Mouse (Mus musculus): ENCODE measurements around the gene Psg16. TPM values are rescaled to one million over a fixed set of nuclear protein-coding genes. Genes with fewer than 3 reads are reported as not detected.

Psg16 gene
- polyA plus RNA-seq, 1 experiment: not detected

DNA sequence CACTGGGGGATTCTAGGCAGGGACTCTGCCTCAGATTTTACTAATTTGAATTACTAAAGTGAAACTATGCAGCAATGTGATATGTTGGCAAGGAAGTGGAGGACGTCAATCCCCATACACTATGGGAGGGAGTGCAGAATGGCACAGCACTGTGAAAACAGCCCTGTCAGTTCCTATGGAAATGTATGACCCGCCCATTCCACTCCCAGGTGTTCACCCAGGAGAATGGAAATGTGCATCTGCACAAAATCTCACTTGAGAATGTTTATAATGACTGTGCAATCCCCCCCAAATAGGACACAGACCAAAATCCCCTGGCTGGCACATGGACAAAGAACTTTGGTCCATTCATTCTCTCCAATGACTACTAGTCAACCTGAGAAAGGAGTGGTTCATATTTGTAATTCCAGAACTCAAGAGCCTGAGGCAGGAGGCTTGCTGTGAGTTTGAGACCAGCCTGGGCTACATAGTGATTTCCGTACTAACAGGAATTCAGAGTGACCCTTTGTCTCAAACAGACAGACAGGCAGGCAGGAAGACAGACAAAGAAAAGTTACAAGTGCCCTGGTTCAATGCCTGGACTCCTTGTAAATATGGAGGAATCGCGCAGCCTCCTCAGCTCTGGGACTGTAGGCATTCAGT, 26.7 kb upstream of the Psg16 start:
- Histone ChIP-seq H3K27ac (ENCODE audit: insufficient read depth, low read length) (no peak overlapping the region), H3K4me1 (ENCODE audit: control insufficient read depth, insufficient read depth, insufficient read length) (no peaks in the 10 kb centered on the region), H3K4me3 (ENCODE audit: extremely low read depth, insufficient read depth, insufficient read length) (no peak overlapping the region), H3K36me3 (ENCODE audit: control insufficient read depth, insufficient read depth, low read length) (no peaks in the 10 kb centered on the region), H3K27me3 (ENCODE audit: control insufficient read depth, insufficient read depth, low read length) (no peaks in the 10 kb centered on the region)
- TF ChIP-seq CTCF (IDR thresholded peaks at IDR 0.05; ENCODE audit: extremely low read depth, insufficient read depth, insufficient read length, insufficient replicate concordance) (no peak), POLR2A (IDR thresholded peaks at IDR 0.05; ENCODE audit: low read depth, low read length) (no peak)
- WGBS: 88% methylated on average over 5 of the region's 5 CpGs
- DNase-seq (ENCODE audit: low read depth in 1 of 2, low spot score in 2 of 2): no peak

DNA sequence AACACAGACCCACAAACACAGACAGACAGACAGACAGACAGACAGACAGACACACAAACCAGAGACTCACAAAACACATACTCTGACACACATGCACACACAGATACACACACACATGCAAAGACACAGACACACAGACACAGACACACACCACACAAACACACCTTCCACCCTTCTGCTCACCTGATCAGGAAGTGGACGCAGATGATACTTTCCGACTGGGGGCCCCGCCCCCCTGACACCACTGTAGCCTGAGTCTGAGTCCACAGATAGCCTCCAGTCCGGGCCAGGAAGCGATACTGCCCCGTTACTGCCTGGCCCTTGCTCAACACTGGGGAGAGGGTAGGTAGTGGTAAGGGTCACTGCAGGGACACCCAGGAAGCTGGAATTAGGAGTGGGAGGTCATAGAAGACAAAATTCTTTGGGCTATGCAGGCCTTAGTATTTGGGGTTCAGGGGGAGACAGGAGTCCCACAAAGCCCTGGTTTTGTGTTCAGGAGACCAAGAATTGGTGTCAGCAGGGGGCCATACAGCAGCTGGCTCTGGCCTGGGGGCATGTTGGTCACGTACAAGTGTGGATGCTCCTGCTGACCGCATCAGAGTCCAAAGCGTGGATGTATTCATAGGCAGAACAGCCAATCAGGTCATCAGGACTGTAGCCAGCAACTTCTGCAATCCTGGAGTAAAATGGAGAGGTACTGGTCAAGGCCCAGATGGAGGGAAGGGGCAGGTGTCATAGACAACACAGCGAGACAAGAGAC, 25.2 kb upstream of the Psg16 start:
- WGBS: 86% methylated on average over 10 of the region's 10 CpGs

DNA sequence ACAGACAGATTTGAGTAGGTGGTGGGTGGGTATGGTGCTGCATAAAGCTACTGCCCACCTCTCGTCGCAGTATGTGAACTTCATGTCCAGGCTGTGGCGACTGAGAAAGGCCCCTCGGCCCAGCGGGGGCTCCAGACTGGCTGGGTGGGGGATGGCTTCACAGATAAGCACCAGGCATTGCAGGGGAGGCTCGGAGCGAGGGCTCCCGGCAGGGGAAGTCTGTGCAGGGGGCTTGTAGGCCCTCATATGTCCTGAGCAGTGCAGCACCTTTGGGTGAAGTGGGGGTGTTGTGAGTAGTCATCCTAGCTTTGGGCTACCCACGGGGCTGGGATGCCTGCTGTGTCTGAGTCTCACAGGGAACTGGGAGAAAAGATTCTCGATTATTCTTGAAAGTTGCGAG, 23.3 kb upstream of the Psg16 start:
- 81% methylated on average over 11 of the region's 11 CpGs for WGBS
- Histone ChIP-seq H3K4me1 (ENCODE audit: control insufficient read depth, insufficient read depth, insufficient read length) (no peaks in the 10 kb centered on the region), H3K27me3 (ENCODE audit: control insufficient read depth, insufficient read depth, low read length) (no peaks in the 10 kb centered on the region), H3K27ac (ENCODE audit: insufficient read depth, low read length) (no peak overlapping the region), H3K36me3 (ENCODE audit: control insufficient read depth, insufficient read depth, low read length) (no peaks in the 10 kb centered on the region), H3K4me3 (ENCODE audit: extremely low read depth, insufficient read depth, insufficient read length) (no peak overlapping the region)
- TF ChIP-seq CTCF (IDR thresholded peaks at IDR 0.05; ENCODE audit: extremely low read depth, insufficient read depth, insufficient read length, insufficient replicate concordance) (no peak), POLR2A (IDR thresholded peaks at IDR 0.05; ENCODE audit: low read depth, low read length) (no peak)
- DNase-seq (ENCODE audit: low read depth in 1 of 2, low spot score in 2 of 2): no peak

More for the DNA sequence above, 25.2 kb upstream of the Psg16 start:
- Histone ChIP-seq H3K4me3 (ENCODE audit: extremely low read depth, insufficient read depth, insufficient read length) (no peak overlapping the region), H3K27ac (ENCODE audit: insufficient read depth, low read length) (no peak overlapping the region), H3K27me3 (ENCODE audit: control insufficient read depth, insufficient read depth, low read length) (no peaks in the 10 kb centered on the region), H3K36me3 (ENCODE audit: control insufficient read depth, insufficient read depth, low read length) (no peaks in the 10 kb centered on the region), H3K4me1 (ENCODE audit: control insufficient read depth, insufficient read depth, insufficient read length) (no peaks in the 10 kb centered on the region)
- DNase-seq (ENCODE audit: low read depth in 1 of 2, low spot score in 2 of 2): no peak
- TF ChIP-seq CTCF (IDR thresholded peaks at IDR 0.05; ENCODE audit: extremely low read depth, insufficient read depth, insufficient read length, insufficient replicate concordance) (no peak), POLR2A (IDR thresholded peaks at IDR 0.05; ENCODE audit: low read depth, low read length) (no peak)

DNA sequence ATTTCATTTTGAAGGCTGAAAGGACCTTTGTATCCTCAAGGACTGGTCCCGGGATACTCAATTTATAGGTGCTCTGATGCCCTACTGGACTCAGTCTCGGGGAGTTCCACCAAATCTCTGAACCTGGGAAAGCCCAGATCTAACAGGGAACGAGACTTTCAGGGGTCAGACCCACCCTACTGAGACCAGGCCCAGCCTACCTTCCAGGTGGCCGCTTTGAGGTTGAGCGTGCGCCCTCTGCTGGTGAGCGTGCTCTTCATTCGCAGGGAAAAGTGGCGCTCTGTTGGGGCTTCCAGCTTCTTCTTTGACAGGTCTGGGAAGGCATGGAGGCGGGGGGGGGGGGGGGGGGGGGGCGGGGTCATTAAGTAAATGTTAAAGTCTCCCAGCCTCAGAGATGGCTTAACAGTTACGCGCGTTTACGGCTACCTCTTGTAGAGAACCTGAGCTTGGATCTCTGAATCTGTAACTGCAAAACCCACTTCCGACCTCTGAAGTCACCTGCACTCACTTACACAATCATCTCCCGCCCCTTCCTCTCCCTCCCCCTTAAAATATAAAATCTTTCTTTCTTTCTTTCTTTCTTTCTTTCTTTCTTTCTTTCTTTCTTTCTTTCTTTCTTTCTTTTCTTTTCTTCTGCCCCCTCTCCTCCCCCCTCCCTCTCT, 22.8 kb upstream of the Psg16 start:
- TF ChIP-seq CTCF (IDR thresholded peaks at IDR 0.05; ENCODE audit: extremely low read depth, insufficient read depth, insufficient read length, insufficient replicate concordance) (peak; percentile 90), POLR2A (IDR thresholded peaks at IDR 0.05; ENCODE audit: low read depth, low read length) (no peak)
- Histone ChIP-seq H3K4me3 (ENCODE audit: extremely low read depth, insufficient read depth, insufficient read length) (no peak overlapping the region), H3K27ac (ENCODE audit: insufficient read depth, low read length) (no peak overlapping the region), H3K4me1 (ENCODE audit: control insufficient read depth, insufficient read depth, insufficient read length) (0 out of 2 replicates have a peak, but pooled peaks cover 2% of the 10 kb centered on the region), H3K36me3 (ENCODE audit: control insufficient read depth, insufficient read depth, low read length) (no peaks in the 10 kb centered on the region), H3K27me3 (ENCODE audit: control insufficient read depth, insufficient read depth, low read length) (no peaks in the 10 kb centered on the region)
- peak in 1 of 2 experiments; percentile 64 for DNase-seq (ENCODE audit: low read depth in 1 of 2, low spot score in 2 of 2)
- 12% methylated on average over 15 of the region's 17 CpGs for WGBS

DNA sequence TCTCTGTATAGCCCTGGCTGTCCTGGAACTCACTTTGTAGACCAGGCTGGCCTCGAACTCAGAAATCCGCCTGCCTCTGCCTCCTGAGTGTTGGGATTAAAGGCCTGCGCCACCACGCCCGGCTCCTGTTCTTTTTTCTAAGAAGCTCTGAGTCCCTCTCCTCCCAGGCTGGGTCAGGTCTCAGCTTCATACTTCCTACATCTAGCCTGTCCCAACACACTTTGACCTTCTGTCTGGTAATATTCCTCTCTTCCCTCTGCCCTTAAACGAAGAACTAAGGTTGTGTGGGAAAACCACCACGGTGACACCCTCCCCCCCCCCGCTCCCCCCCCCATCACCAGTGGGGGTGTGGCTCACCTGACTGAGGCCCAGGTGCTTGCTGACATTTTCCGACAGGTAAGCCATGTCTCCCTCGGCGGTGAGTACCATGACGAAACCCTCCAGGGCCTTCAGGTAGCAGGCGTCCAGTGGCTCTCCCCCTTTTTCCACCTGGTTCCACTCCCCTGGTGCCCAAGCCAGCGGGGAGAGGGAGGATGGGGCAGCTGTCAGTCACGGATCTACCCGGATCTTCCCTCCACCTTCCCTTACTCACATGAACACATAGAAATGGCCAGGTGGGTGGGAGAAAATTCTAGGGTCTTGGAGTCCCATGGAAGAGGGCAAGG, 19.4 kb upstream of the Psg16 start:
- WGBS: 94% methylated on average over 16 of the region's 16 CpGs
- Histone ChIP-seq H3K36me3 (ENCODE audit: control insufficient read depth, insufficient read depth, low read length) (no peaks in the 10 kb centered on the region), H3K27ac (ENCODE audit: insufficient read depth, low read length) (no peak overlapping the region), H3K4me3 (ENCODE audit: extremely low read depth, insufficient read depth, insufficient read length) (no peak overlapping the region), H3K27me3 (ENCODE audit: control insufficient read depth, insufficient read depth, low read length) (no peaks in the 10 kb centered on the region), H3K4me1 (ENCODE audit: control insufficient read depth, insufficient read depth, insufficient read length) (peaks cover 20% of the 10 kb centered on the region; the same call in 1 of the 2 replicates)
- no peak for TF ChIP-seq CTCF (IDR thresholded peaks at IDR 0.05; ENCODE audit: extremely low read depth, insufficient read depth, insufficient read length, insufficient replicate concordance)
- TF ChIP-seq POLR2A (IDR thresholded peaks at IDR 0.05; ENCODE audit: low read depth, low read length): no peak
- DNase-seq (ENCODE audit: low read depth in 1 of 2, low spot score in 2 of 2): no peak

DNA sequence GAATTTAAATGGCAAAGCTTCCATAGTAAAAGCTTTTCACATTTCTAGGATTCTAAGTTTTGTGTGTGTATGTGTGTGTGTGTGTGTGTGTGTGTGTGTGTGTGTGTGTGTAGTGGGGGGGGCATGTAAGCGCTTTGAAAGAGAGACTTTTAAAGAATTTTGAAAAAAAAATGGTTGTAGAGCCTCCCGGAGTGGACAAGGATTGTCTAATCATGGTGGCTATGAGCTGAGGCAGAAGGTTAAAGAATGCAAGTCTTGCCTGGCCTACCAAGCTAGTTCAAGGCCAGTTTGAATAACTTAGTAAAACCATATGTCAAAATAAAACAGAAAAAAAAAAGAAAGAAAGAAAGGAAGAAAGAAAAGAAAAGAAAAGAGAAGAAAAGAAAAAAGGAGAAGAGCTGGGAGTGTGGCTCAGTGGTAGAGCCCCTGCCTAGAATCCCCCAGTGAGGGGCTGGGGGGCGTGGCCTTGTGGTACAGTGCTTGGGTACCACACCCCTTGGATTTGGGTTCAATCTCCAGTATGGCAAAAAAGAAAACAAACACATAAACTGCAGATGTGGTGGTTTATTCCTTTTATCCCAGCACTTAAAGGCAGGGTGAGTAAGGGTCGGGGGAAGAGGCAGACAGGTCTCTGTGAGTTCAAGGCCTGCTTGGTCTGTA, 18.4 kb upstream of the Psg16 start:
- DNase-seq (ENCODE audit: low read depth in 1 of 2, low spot score in 2 of 2): no peak
- 96% methylated on average over 4 of the region's 4 CpGs for WGBS
- TF ChIP-seq POLR2A (IDR thresholded peaks at IDR 0.05; ENCODE audit: low read depth, low read length) (no peak), CTCF (IDR thresholded peaks at IDR 0.05; ENCODE audit: extremely low read depth, insufficient read depth, insufficient read length, insufficient replicate concordance) (no peak)
- Histone ChIP-seq H3K4me1 (ENCODE audit: control insufficient read depth, insufficient read depth, insufficient read length) (peaks cover 29% of the 10 kb centered on the region; the same call in 1 of the 2 replicates), H3K36me3 (ENCODE audit: control insufficient read depth, insufficient read depth, low read length) (no peaks in the 10 kb centered on the region), H3K27ac (ENCODE audit: insufficient read depth, low read length) (no peak overlapping the region), H3K27me3 (ENCODE audit: control insufficient read depth, insufficient read depth, low read length) (no peaks in the 10 kb centered on the region), H3K4me3 (ENCODE audit: extremely low read depth, insufficient read depth, insufficient read length) (no peak overlapping the region)

Measured in spleen, adult 2 months (tissue).